Mouse (Mus musculus) midbrain, embryonic 11.5 days (tissue): ENCODE results near the gene AB124611. TPM values are rescaled to one million over a fixed set of nuclear protein-coding genes. Genes with fewer than 3 reads are reported as not detected.

Experiments
- ATAC-seq: fragments of 200-750 bp; cut with Nextera tagmentation; 2 replicates; pipeline ENCODE4 v1.8.0; 2017; ENCODE audit warnings: moderate TSS enrichment, moderate library complexity; ENCODE audit not compliant: low FRiP score
- DNase-seq: peaks from one replicate; pipeline ENCODE4 v3.0.0; 2015; ENCODE audit warnings: low spot score; ENCODE audit errors: missing footprints
- H3K27ac ChIP-seq: fragments of 300-500 bp; sonication (generic); 2 replicates; pipeline ENCODE4 v1.5.1; 2014; ENCODE audit warnings: low read depth, low read length
- H3K27me3 ChIP-seq: fragments of 300-500 bp; sonication (generic); 2 replicates; pipeline ENCODE4 v1.6.1; 2014; ENCODE audit warnings: mild to moderate bottlenecking, low read length, moderate library complexity, mixed read lengths; ENCODE audit not compliant: control insufficient read depth, insufficient read depth
- H3K36me3 ChIP-seq: fragments of 300-500 bp; sonication (generic); 2 replicates; pipeline ENCODE4 v1.6.1; 2014; ENCODE audit warnings: mild to moderate bottlenecking, low read length, moderate library complexity, mixed read lengths; ENCODE audit not compliant: control insufficient read depth, insufficient read depth
- H3K4me1 ChIP-seq: fragments of 300-500 bp; sonication (generic); 2 replicates; pipeline ENCODE4 v1.6.1; 2014; ENCODE audit warnings: low read length; ENCODE audit not compliant: control insufficient read depth, insufficient read depth
- H3K4me2 ChIP-seq: fragments of 300-500 bp; sonication (generic); 2 replicates; pipeline ENCODE4 v1.6.1; 2014; ENCODE audit warnings: mild to moderate bottlenecking, moderate library complexity
- H3K4me3 ChIP-seq: fragments of 300-500 bp; sonication (generic); 2 replicates; pipeline ENCODE4 v1.5.1; 2014; ENCODE audit warnings: low read depth, low read length
- H3K9ac ChIP-seq: fragments of 300-500 bp; sonication (generic); 2 replicates; pipeline ENCODE4 v1.6.1; 2014; ENCODE audit warnings: low read length
- H3K9me3 ChIP-seq: fragments of 300-500 bp; sonication (generic); 2 replicates; pipeline ENCODE4 v1.6.1; 2016; ENCODE audit warnings: low read length; ENCODE audit not compliant: control insufficient read depth
- WGBS: fragments of 180-500 bp; shearing (Covaris S2); extraction: QIAGEN DNeasy Blood & Tissue Kit; methylation state at CpG from one replicate; pipeline ENCODE4 v1.1.7; 2014; 5-methylcytosine and 5-hydroxymethylcytosine counted together
- polyA plus RNA-seq: library from polyadenylated mRNA; unstranded; fragments of >200 nt; fragmentation: Nextera tagmentation; extraction: Ambion mirVana; gene quantifications from 2 replicates; pipeline ENCODE4 v1.2.1, GENCODE M21; 2014

AB124611 gene
- polyA plus RNA-seq, 1 experiment from 2014 or later: 2.9 TPM

- Histone ChIP-seq H3K27me3 (no peaks in the 10 kb centered on the region), H3K27ac (no peak overlapping the region), H3K36me3 (peaks cover 3% of the 10 kb centered on the region; the same call in 1 of the 2 replicates), H3K4me3 (no peak overlapping the region), H3K4me1 (no peaks in the 10 kb centered on the region), H3K9ac (no peak overlapping the region), H3K4me2 (no peak overlapping the region), H3K9me3 (no peaks in the 10 kb centered on the region)
- WGBS: 94% methylated on average over 2 of the region's 2 CpGs
- DNase-seq: no peak
- ATAC-seq: no peak
These were observed 28.3 kb upstream of the AB124611 start for GRCm38 (mm10) chr9:21497664-21498063.

- no peaks in the 10 kb centered on the region for H3K9me3 ChIP-seq
- peaks cover 3% of the 10 kb centered on the region; the same call in 1 of the 2 replicates for H3K36me3 ChIP-seq
- H3K4me2 ChIP-seq: no peak overlapping the region
- H3K9ac ChIP-seq: no peak overlapping the region
- H3K4me1 ChIP-seq: no peaks in the 10 kb centered on the region
- no peak overlapping the region for H3K27ac ChIP-seq
- no peak overlapping the region for H3K4me3 ChIP-seq
- WGBS: 92% methylated on average over 12 of the region's 12 CpGs
- DNase-seq (peak; percentile 67), ATAC-seq (no peak)
- H3K27me3 ChIP-seq: no peaks in the 10 kb centered on the region
These were observed 27.6 kb upstream of the AB124611 start for GRCm38 (mm10) chr9:21498284-21498902.

GRCm38 (mm10) chr9:21503352-21503751 lies 22.6 kb upstream of the AB124611 start:
- Histone ChIP-seq H3K9me3 (no peaks in the 10 kb centered on the region), H3K36me3 (peaks cover 9% of the 10 kb centered on the region; the same call in 1 of the 2 replicates), H3K4me1 (no peaks in the 10 kb centered on the region), H3K27me3 (no peaks in the 10 kb centered on the region), H3K4me3 (no peak overlapping the region), H3K4me2 (no peak overlapping the region), H3K9ac (no peak overlapping the region), H3K27ac (no peak overlapping the region)
- 97% methylated on average over 8 of the region's 8 CpGs for WGBS
- ATAC-seq: no peak
- peak; percentile 51 for DNase-seq

GRCm38 (mm10) chr9:21505767-21506166 lies 20.2 kb upstream of the AB124611 start:
- no peak overlapping the region for H3K9ac ChIP-seq
- H3K4me2 ChIP-seq: no peak overlapping the region
- H3K4me1 ChIP-seq: peaks cover 6% of the 10 kb centered on the region
- H3K27ac ChIP-seq: no peak overlapping the region
- H3K9me3 ChIP-seq: no peaks in the 10 kb centered on the region
- peak; percentile 74 for DNase-seq
- no peak for ATAC-seq
- H3K4me3 ChIP-seq: no peak overlapping the region
- H3K27me3 ChIP-seq: no peaks in the 10 kb centered on the region
- H3K36me3 ChIP-seq: peaks cover 6% of the 10 kb centered on the region; the same call in 1 of the 2 replicates

GRCm38 (mm10) chr9:21507753-21508430 lies 18.1 kb upstream of the AB124611 start:
- peaks cover 9% of the 10 kb centered on the region for H3K4me1 ChIP-seq
- H3K4me3 ChIP-seq: no peak overlapping the region
- no peak overlapping the region for H3K27ac ChIP-seq
- peak; percentile 73 for DNase-seq
- no peak for ATAC-seq
- H3K9ac ChIP-seq: no peak overlapping the region
- H3K4me2 ChIP-seq: no peak overlapping the region
- WGBS: 92% methylated on average over 15 of the region's 15 CpGs
- no peaks in the 10 kb centered on the region for H3K9me3 ChIP-seq
- H3K36me3 ChIP-seq: peaks cover 6% of the 10 kb centered on the region; the same call in 1 of the 2 replicates
- H3K27me3 ChIP-seq: no peaks in the 10 kb centered on the region

- H3K36me3 ChIP-seq: peaks cover 3% of the 10 kb centered on the region; the same call in 1 of the 2 replicates
- peaks cover 9% of the 10 kb centered on the region for H3K4me1 ChIP-seq
- H3K27me3 ChIP-seq: no peaks in the 10 kb centered on the region
- H3K27ac ChIP-seq: no peak overlapping the region
- peak overlapping the region; percentile 67; the same call in 1 of the 2 replicates for H3K4me3 ChIP-seq
- DNase-seq (peak; percentile 81), ATAC-seq (no peak)
- H3K9me3 ChIP-seq: no peaks in the 10 kb centered on the region
- peak overlapping the region; percentile 70 for H3K4me2 ChIP-seq
- whole genome bisulfite sequencing: 77% methylated on average over 7 of the region's 7 CpGs
- H3K9ac ChIP-seq: 0 out of 2 replicates have a peak overlapping the region, but pooled peaks have one; percentile 79
These were observed 17.0 kb upstream of the AB124611 start for GRCm38 (mm10) chr9:21508871-21509404.

DNA sequence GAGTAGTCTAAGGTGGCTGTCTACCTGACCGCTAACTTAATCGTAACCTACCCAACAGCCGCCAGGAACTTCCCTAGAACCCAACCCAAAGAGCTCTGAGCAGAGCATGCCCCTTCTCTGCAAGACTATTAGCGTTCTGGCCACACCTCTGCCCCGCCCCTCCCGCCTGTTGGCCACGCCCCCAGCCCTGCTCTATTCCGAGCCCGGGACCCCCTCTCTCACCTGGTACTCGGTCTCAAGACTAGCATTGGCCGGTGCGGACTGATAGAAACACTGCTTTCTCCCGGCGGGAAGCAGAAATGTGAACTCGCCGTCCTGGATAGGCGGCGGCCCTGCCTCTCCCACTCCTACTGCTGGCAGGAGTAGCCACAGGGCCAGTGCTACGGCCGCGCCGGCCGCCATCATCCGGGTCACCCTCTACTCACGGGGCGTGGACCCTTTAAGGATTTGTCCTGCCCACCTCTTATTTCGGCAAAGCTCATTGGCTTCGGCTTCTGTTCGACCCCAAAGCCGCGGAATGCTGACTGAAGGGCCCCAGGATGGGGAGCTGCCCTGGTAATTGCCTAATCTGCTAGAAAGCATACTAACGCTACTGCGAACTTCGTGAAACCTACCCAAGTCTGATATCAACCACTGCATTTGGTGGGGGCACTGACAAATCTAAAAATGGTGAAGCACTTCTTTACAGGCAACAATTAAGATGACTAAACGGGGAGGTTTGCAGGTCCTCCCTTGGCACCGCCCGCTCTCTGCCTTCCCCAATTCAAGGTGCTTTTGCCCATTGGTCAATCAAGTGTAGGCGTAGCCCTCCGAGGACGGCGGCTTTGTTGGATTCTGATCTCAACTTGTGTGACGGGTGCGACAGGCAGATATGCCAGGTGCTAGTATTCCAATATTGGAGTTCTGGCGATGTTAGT lies 15.9 kb upstream of the AB124611 start, which contains the start of gene Tmed1:
Gene Tmed1 (minus strand): TSS at position 481 of the 917 bp plus-strand sequence.
- H3K4me2 ChIP-seq: peak within 1 kb of the TSS; percentile 70
- H3K4me3 ChIP-seq: peak within 1 kb of the TSS; percentile 67
- no peaks in the 10 kb centered on the region for H3K9me3 ChIP-seq
- peaks cover 9% of the 10 kb centered on the region for H3K4me1 ChIP-seq
- peak within 1 kb of the TSS; percentile 79 for H3K9ac ChIP-seq
- under 1% methylated on average over 44 of the region's 44 CpGs for WGBS
- H3K27me3 ChIP-seq: no peaks in the 10 kb centered on the region
- peak; percentile 99 for DNase-seq
- peaks cover 3% of the 10 kb centered on the region; the same call in 1 of the 2 replicates for H3K36me3 ChIP-seq
- peak; percentile 97 for ATAC-seq
- peak within 1 kb of the TSS; percentile 75 for H3K27ac ChIP-seq

DNA sequence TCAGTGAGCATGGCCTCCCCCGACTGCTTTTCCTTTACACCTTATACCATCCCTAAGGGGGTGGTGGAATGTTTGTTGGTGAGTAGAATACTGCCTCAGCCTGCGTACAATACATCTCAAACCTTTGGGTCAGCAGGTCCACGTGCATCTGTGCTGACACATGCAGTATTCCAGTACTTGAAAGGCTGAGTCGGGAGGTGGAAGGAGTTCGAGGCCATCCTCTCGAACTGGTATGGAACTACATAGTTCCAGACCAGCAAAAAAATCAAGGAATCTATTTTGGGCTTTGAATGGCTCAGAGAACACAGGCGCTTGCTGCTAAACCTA lies 15.3 kb upstream of the AB124611 start:
- H3K27ac ChIP-seq: peak overlapping the region; percentile 75
- no peaks in the 10 kb centered on the region for H3K9me3 ChIP-seq
- H3K4me3 ChIP-seq: peak overlapping the region; percentile 67
- ATAC-seq (peak; percentile 33), DNase-seq (no peak)
- H3K36me3 ChIP-seq: peaks cover 3% of the 10 kb centered on the region; the same call in 1 of the 2 replicates
- H3K4me2 ChIP-seq: peak overlapping the region; percentile 70
- peak overlapping the region; percentile 79 for H3K9ac ChIP-seq
- H3K4me1 ChIP-seq: peaks cover 9% of the 10 kb centered on the region
- WGBS: 6% methylated on average over 7 of the region's 7 CpGs
- no peaks in the 10 kb centered on the region for H3K27me3 ChIP-seq
